Mouse (Mus musculus): ENCODE results near the gene Ap1b1.

- no peak for TF ChIP-seq CTCF (IDR thresholded peaks at IDR 0.05; ENCODE audit: borderline replicate concordance, insufficient read depth, low read length)
- TF ChIP-seq POLR2A (IDR thresholded peaks at IDR 0.05; ENCODE audit: low read depth, low read length), result no peak
Observed at GRCm38 (mm10) chr11:5051629-5052028, 65.0 kb downstream of the Ap1b1 start.

Data from embryonic fibroblast, embryonic 13.5 days (primary cell).